Mouse (Mus musculus): ENCODE results near the gene Lypd5.

GRCm38 (mm10) chr7:24327281-24327975 is 21.6 kb upstream of the Lypd5 start:
- TF ChIP-seq CTCF (IDR thresholded peaks at IDR 0.05; ENCODE audit: low read depth, low read length): no peak
- no peak for TF ChIP-seq POLR2A (IDR thresholded peaks at IDR 0.05; ENCODE audit: insufficient read depth, low read length)

Measured in ES-Bruce4 (cell line).